Mouse (Mus musculus) intestine, embryonic 15.5 days (tissue): ENCODE measurements around the gene Wwp2. TPM values are rescaled to one million over a fixed set of nuclear protein-coding genes. Genes with fewer than 3 reads are reported as not detected.

Source experiments
- ATAC-seq: fragments of 200-750 bp; cut with Nextera tagmentation; 2 replicates; pipeline ENCODE4 v1.8.0; 2017; ENCODE audit warnings: moderate TSS enrichment, moderate library complexity
- H3K27ac ChIP-seq: fragments of 300-500 bp; sonication (generic); 2 replicates; pipeline ENCODE4 v1.5.1; 2015; ENCODE audit warnings: mild to moderate bottlenecking, inconsistent platforms
- H3K27me3 ChIP-seq: fragments of 300-500 bp; sonication (generic); replicated peaks from 2 replicates; pipeline ENCODE4 v1.6.1; 2015; ENCODE audit warnings: inconsistent platforms
- H3K36me3 ChIP-seq: fragments of 300-500 bp; sonication (generic); 2 replicates; pipeline ENCODE4 v1.6.1; 2015; ENCODE audit warnings: inconsistent platforms
- H3K4me1 ChIP-seq: fragments of 300-500 bp; sonication (generic); replicated peaks from 2 replicates; pipeline ENCODE4 v1.6.1; 2015; ENCODE audit warnings: inconsistent platforms
- H3K4me2 ChIP-seq: fragments of 300-500 bp; sonication (generic); replicated peaks from 2 replicates; pipeline ENCODE4 v1.6.1; 2015; ENCODE audit warnings: mild to moderate bottlenecking, inconsistent platforms
- H3K4me3 ChIP-seq: fragments of 300-500 bp; sonication (generic); replicated peaks from 2 replicates; pipeline ENCODE4 v1.5.1; 2015; ENCODE audit warnings: inconsistent platforms
- H3K9ac ChIP-seq: fragments of 300-500 bp; sonication (generic); 2 replicates; pipeline ENCODE4 v1.6.1; 2015; ENCODE audit warnings: inconsistent platforms
- H3K9me3 ChIP-seq: fragments of 300-500 bp; sonication (generic); 2 replicates; pipeline ENCODE4 v1.6.1; 2016; ENCODE audit warnings: inconsistent platforms
- WGBS: fragments of 180-500 bp; shearing (Covaris S2); methylation state at CpG from one replicate; pipeline ENCODE4 v1.1.7; 2015; 5-methylcytosine and 5-hydroxymethylcytosine counted together
- polyA plus RNA-seq: library from polyadenylated mRNA; unstranded; fragments of >200 nt; fragmentation: Nextera tagmentation; extraction: Ambion mirVana; gene quantifications from 2 replicates; pipeline ENCODE4 v1.2.1, GENCODE M21; 2015

The Wwp2 gene
- polyA plus RNA-seq, 1 experiment from 2014 or later: 39.2 TPM

- Histone ChIP-seq H3K9me3 (no peaks in the 10 kb centered on the region), H3K4me1 (no peaks in the 10 kb centered on the region), H3K27me3 (no peaks in the 10 kb centered on the region), H3K4me2 (no peak overlapping the region), H3K9ac (no peak overlapping the region), H3K4me3 (no peak overlapping the region), H3K36me3 (peaks cover 8% of the 10 kb centered on the region; the same call in 1 of the 2 replicates), H3K27ac (no peak overlapping the region)
- WGBS: 59% methylated on average over 6 of the region's 6 CpGs
- no peak for ATAC-seq
Observed at GRCm38 (mm10) chr8:107552234-107552633, 116.1 kb downstream of the Wwp2 start.

DNA sequence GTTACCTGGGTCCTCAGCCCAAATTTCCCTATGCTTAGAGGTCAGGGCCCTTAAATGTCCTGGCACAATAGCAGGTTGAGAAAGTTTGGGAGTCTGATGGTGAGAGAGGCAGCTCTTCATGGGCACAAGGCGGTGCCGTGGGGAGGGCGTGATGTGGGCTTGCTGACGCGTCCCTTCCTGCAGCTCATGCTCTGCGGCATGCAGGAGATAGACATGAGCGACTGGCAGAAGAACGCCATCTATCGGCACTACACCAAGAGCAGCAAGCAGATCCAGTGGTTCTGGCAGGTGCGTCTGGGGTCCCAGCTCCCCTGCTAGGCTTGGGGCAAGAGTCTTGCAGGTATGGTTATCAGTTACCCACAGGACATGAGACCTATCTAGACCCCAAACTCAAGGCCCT lies 119.1 kb downstream of the Wwp2 start:
- Histone ChIP-seq H3K4me2 (no peak overlapping the region), H3K27me3 (no peaks in the 10 kb centered on the region), H3K4me1 (no peaks in the 10 kb centered on the region), H3K36me3 (peaks cover 5% of the 10 kb centered on the region; the same call in 1 of the 2 replicates), H3K9ac (no peak overlapping the region), H3K27ac (no peak overlapping the region), H3K4me3 (no peak overlapping the region), H3K9me3 (no peaks in the 10 kb centered on the region)
- WGBS: 89% methylated on average over 10 of the region's 10 CpGs
- ATAC-seq: no peak

DNA sequence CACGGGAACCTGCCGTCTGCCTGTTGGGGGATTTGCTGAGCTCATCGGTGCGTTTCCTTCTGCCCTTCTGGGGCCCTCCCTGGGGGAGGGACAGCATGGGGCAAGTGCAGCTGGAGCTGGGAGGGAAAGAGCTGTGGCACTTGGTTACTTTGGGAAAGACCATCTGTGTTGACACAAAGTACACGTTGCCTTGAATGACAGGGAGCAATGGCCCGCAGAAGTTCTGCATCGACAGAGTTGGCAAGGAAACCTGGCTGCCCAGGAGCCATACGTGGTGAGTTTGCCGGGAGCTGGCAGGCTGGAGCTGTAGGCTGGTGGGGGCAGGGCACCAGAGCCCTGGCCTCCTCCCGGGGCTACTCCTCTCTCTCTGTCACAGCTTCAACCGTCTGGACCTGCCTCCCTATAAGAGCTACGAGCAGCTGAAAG lies 120.4 kb downstream of the Wwp2 start:
- no peaks in the 10 kb centered on the region for H3K9me3 ChIP-seq
- peak; percentile 57 for ATAC-seq
- H3K27me3 ChIP-seq: no peaks in the 10 kb centered on the region
- no peak overlapping the region for H3K4me2 ChIP-seq
- no peak overlapping the region for H3K9ac ChIP-seq
- no peak overlapping the region for H3K27ac ChIP-seq
- WGBS: 47% methylated on average over 12 of the region's 12 CpGs
- no peak overlapping the region for H3K4me3 ChIP-seq
- peaks cover 5% of the 10 kb centered on the region; the same call in 1 of the 2 replicates for H3K36me3 ChIP-seq
- no peaks in the 10 kb centered on the region; the same call in 1 of the 2 replicates for H3K4me1 ChIP-seq

DNA sequence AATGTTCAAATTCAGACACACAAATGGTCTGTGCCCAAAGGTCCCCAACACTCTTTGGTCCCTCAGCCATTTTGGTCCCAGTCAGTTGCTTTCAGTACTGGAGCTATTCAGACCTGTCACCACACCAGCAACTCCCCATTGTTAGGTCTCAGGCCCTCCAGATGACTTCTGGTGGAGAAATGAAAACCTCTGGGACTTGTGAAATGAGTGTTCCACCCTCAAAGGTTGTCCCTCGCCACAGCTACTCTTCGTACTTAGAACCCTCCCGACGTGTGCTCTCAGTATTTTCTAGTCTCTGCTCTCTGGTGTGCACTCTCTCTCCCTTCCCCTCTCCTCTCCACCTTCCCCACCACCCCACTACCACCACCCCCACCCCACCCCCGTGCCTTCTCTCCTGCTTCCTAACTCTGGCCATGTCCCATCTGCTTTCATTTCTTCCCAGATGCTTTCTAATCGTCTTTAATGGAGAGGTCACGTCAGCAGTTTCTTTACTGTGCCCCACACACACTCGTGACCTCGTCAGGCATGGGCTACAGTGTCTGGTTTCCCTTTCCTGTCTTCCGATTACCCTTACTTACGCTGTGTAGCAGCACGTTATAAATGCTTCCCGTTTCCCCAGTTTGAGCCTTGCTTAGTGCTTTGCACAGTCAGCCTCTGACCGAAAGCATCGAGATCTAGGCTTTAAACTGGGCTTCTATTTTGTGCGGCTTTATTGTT lies 124.8 kb downstream of the Wwp2 start:
- no peak overlapping the region for H3K9ac ChIP-seq
- no peaks in the 10 kb centered on the region; the same call in 1 of the 2 replicates for H3K4me1 ChIP-seq
- H3K4me3 ChIP-seq: no peak overlapping the region
- ATAC-seq: 0 out of 2 replicates have a peak, but pooled peaks have one; percentile 37
- no peaks in the 10 kb centered on the region for H3K36me3 ChIP-seq
- H3K27ac ChIP-seq: no peak overlapping the region
- H3K4me2 ChIP-seq: peak overlapping the region; percentile 17; the same call in 1 of the 2 replicates
- 49% methylated on average over 16 of the region's 16 CpGs for WGBS
- H3K9me3 ChIP-seq: no peaks in the 10 kb centered on the region
- H3K27me3 ChIP-seq: no peaks in the 10 kb centered on the region

DNA sequence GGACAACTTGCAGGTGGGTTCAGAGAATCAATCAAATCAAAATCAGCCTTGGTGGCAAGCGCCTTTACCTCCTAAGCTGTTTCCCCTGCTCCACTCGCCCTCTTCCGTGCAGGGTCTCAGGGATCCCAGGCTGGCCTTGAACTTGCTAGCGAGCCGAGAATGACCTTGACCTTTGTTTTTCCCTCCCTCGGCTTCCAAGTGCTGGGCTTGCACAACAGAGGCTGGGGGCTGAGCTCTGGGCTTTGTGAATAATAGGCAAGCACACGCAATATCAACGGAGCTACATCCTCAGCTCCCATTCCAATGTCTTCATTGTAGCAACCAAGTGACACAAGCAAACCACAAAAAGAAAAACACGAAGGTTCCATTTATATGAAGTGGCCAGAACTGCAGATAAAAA lies 126.0 kb downstream of the Wwp2 start:
- WGBS: 65% methylated on average over 9 of the region's 9 CpGs
- Histone ChIP-seq H3K27me3 (no peaks in the 10 kb centered on the region), H3K9me3 (no peaks in the 10 kb centered on the region), H3K4me1 (no peaks in the 10 kb centered on the region; the same call in 1 of the 2 replicates), H3K4me3 (no peak overlapping the region), H3K27ac (no peak overlapping the region), H3K9ac (no peak overlapping the region), H3K36me3 (no peaks in the 10 kb centered on the region), H3K4me2 (no peak overlapping the region)
- ATAC-seq: no peak

DNA sequence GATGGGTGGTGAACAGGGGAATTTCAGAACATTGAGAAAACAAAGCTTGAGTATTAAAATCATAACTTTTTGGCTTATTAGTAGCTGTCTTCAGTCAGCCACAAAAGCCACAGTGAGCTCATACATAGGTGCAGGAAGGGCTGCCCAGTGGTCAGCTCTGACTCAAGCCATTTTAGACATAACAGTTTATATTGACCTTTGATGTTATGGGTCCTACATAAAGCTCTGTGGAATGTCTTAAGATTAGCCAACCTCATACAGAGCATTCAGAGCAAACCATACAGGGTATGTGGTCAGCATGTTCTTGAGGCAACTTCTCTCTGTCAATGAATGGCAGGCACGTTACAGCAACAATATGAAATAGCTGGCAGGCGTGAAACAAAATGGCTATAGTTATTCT lies 134.9 kb downstream of the Wwp2 start:
- Histone ChIP-seq H3K4me2 (no peak overlapping the region), H3K27me3 (no peaks in the 10 kb centered on the region), H3K9me3 (no peaks in the 10 kb centered on the region), H3K9ac (no peak overlapping the region), H3K4me3 (no peak overlapping the region), H3K36me3 (no peaks in the 10 kb centered on the region), H3K4me1 (no peaks in the 10 kb centered on the region), H3K27ac (no peak overlapping the region)
- ATAC-seq: no peak
- 72% methylated on average over 2 of the region's 2 CpGs for WGBS

DNA sequence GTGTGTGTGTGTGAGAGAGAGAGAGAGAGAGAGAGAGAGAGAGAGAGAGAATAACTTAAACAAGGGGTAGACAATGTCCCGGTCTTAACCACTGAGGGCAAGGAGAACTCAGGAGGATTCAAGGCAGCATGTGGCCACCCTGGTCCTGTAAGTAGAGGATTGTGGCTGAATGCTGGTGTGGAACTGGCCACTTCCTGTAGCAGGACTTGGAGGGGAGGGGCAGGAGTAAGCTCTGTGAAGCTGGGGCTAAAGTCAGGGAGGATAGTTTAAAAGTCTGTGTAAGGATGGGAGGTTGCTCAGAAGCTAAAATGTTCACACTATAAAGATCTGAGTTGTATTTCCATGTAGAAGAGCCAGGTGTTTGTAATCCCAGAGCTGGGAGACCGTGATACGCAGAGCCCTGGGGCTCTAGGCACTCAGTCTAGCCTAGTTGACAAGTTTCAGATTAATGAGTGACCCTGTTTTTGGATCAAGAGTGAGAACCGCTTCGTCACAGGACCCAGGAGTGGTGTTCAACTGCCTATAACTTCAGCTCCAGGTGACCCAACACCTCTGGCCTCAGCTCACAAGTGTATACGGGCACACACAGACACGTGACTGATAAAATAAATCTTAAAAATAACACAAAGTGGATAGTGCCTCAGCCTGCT lies 135.4 kb downstream of the Wwp2 start:
- no peak overlapping the region for H3K4me3 ChIP-seq
- ATAC-seq: peak; percentile 58
- 0 out of 2 replicates have a peak, but pooled peaks cover 2% of the 10 kb centered on the region for H3K4me1 ChIP-seq
- no peak overlapping the region for H3K4me2 ChIP-seq
- H3K27me3 ChIP-seq: no peaks in the 10 kb centered on the region
- no peak overlapping the region for H3K9ac ChIP-seq
- no peaks in the 10 kb centered on the region for H3K36me3 ChIP-seq
- H3K27ac ChIP-seq: no peak overlapping the region
- no peaks in the 10 kb centered on the region for H3K9me3 ChIP-seq
- WGBS: 66% methylated on average over 7 of the region's 7 CpGs

- no peak overlapping the region for H3K27ac ChIP-seq
- no peaks in the 10 kb centered on the region for H3K36me3 ChIP-seq
- no peak overlapping the region for H3K4me3 ChIP-seq
- ATAC-seq: no peak
- H3K9me3 ChIP-seq: no peaks in the 10 kb centered on the region
- no peaks in the 10 kb centered on the region for H3K27me3 ChIP-seq
- WGBS: 57% methylated on average over 4 of the region's 4 CpGs
- no peak overlapping the region for H3K4me2 ChIP-seq
- no peak overlapping the region for H3K9ac ChIP-seq
- H3K4me1 ChIP-seq: 0 out of 2 replicates have a peak, but pooled peaks cover 2% of the 10 kb centered on the region
Observed at GRCm38 (mm10) chr8:107572497-107572896, 136.3 kb downstream of the Wwp2 start.

GRCm38 (mm10) chr8:107574771-107575170 lies 138.6 kb downstream of the Wwp2 start:
- 72% methylated on average over 3 of the region's 3 CpGs for WGBS
- Histone ChIP-seq H3K4me1 (0 out of 2 replicates have a peak, but pooled peaks cover 2% of the 10 kb centered on the region), H3K9me3 (no peaks in the 10 kb centered on the region), H3K27ac (no peak overlapping the region), H3K4me3 (no peak overlapping the region), H3K36me3 (no peaks in the 10 kb centered on the region; the same call in 1 of the 2 replicates), H3K9ac (no peak overlapping the region), H3K27me3 (no peaks in the 10 kb centered on the region), H3K4me2 (no peak overlapping the region)
- no peak for ATAC-seq

- H3K4me1 ChIP-seq: 0 out of 2 replicates have a peak, but pooled peaks cover 2% of the 10 kb centered on the region
- H3K27me3 ChIP-seq: no peaks in the 10 kb centered on the region
- H3K4me2 ChIP-seq: peak overlapping the region; percentile 58
- no peak overlapping the region for H3K27ac ChIP-seq
- peak; percentile 71 for ATAC-seq
- WGBS: 6% methylated on average over 10 of the region's 10 CpGs
- no peaks in the 10 kb centered on the region for H3K9me3 ChIP-seq
- H3K9ac ChIP-seq: peak overlapping the region; percentile 20; the same call in 1 of the 2 replicates
- H3K36me3 ChIP-seq: peaks cover 18% of the 10 kb centered on the region
- 0 out of 2 replicates have a peak overlapping the region, but pooled peaks have one; percentile 11 for H3K4me3 ChIP-seq
Observed at GRCm38 (mm10) chr8:107576702-107577101, 140.5 kb downstream of the Wwp2 start.

GRCm38 (mm10) chr8:107577640-107578039 lies 141.5 kb downstream of the Wwp2 start:
- H3K4me1 ChIP-seq: 0 out of 2 replicates have a peak, but pooled peaks cover 2% of the 10 kb centered on the region
- no peaks in the 10 kb centered on the region for H3K9me3 ChIP-seq
- H3K27ac ChIP-seq: no peak overlapping the region
- no peak overlapping the region for H3K4me2 ChIP-seq
- no peak for ATAC-seq
- no peak overlapping the region for H3K4me3 ChIP-seq
- H3K9ac ChIP-seq: no peak overlapping the region
- H3K36me3 ChIP-seq: peaks cover 22% of the 10 kb centered on the region
- WGBS: 75% methylated on average over 4 of the region's 4 CpGs
- no peaks in the 10 kb centered on the region for H3K27me3 ChIP-seq

DNA sequence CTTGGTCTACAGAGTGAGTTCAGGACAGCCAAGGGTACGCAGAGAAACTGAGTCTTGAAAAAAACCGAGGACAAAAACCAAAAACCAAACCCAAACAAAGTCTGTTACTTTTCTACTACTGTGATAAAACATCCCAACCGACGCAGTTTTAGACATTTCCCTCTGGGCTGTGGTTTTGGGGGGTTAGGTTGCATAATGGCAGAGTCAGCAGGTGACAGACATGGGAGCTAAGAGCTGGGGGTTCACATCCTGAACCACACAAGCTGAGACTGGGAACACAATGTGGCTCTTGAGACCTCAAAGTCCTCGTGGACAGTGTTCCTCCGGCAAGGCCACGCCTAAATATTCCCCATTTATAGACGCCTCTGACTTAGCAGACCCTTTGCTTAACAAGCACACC lies 142.0 kb downstream of the Wwp2 start:
- no peaks in the 10 kb centered on the region for H3K27me3 ChIP-seq
- no peak overlapping the region for H3K4me3 ChIP-seq
- no peaks in the 10 kb centered on the region for H3K9me3 ChIP-seq
- H3K9ac ChIP-seq: no peak overlapping the region
- 83% methylated on average over 8 of the region's 8 CpGs for WGBS
- no peak for ATAC-seq
- H3K27ac ChIP-seq: no peak overlapping the region
- H3K4me1 ChIP-seq: 0 out of 2 replicates have a peak, but pooled peaks cover 2% of the 10 kb centered on the region
- peaks cover 27% of the 10 kb centered on the region for H3K36me3 ChIP-seq
- no peak overlapping the region for H3K4me2 ChIP-seq
